In the genomic region with DNA sequence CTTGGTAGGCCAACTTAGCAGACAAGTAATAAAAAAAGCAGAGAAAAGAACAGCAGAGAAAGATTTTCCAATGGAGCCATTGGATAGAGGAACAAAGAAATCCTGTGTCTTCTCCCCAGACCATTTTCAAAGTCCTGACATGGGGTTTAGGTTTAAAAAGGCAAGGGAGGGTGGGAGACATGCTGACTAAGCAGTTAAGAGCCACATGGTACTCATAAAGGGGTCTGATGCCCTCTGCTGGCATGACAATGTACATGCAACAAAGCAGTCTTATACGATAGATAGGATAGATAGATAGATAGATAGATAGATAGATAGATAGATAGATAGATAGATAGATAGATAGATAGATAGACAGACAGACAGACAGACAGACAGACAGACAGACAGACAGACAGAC, we compare ENCODE assay signal across 7 mouse cellular contexts. TPM values are rescaled to one million over a fixed set of nuclear protein-coding genes. Genes with fewer than 3 reads are reported as not detected.
A peak's percentile ranks its signal among the peaks of the same experiment; 100 is the strongest.
DNase-seq lines count a peak whose midpoint lies in the region; ATAC-seq and TF ChIP-seq lines count a peak whose summit lies in the region.

No protein-coding gene starts in this region.

- no peaks in the 10 kb centered on the region for H3K4me1 ChIP-seq in liver, postnatal 0 days (ENCODE audit: insufficient read depth)

- no peak overlapping the region for H3K4me3 ChIP-seq in liver, postnatal 0 days (ENCODE audit: low read depth, low read length)

- no peaks in the 10 kb centered on the region for H3K36me3 ChIP-seq in liver, postnatal 0 days (replicated peaks; ENCODE audit: insufficient read depth, low read length)

- H3K9me3 ChIP-seq in liver, postnatal 0 days (ENCODE audit: low read length): no peaks in the 10 kb centered on the region

- intact Hi-C loops in left cerebral cortex, postnatal 4 days (cut with DNase I): loop anchor here (5.0 kb wide), 1 partner anchor 1620 kb away; no protein-coding TSS in a partner anchor

- no peak overlapping the region for H3K27ac ChIP-seq in liver, postnatal 0 days (ENCODE audit: low read depth)

- TF ChIP-seq EP300 in liver, postnatal 0 days (IDR thresholded peaks at IDR 0.05; ENCODE audit: low read depth): no peak

- no peak overlapping the region for H3K9ac ChIP-seq in liver, postnatal 0 days (replicated peaks)

- DNase-seq in left cerebral cortex, postnatal 4 days: peak; percentile 24
- DNase-seq in left cerebral cortex, adult 11 months (ENCODE audit: low spot score): no peak
- DNase-seq in R1 (ENCODE audit: low read depth, low spot score): peak; percentile 82
- DNase-seq in liver, postnatal 0 days: no peak
- DNase-seq in adipocyte (ENCODE audit: low spot score): no peak
- DNase-seq in c-Kit-positive CD71-positive TER-119-positive erythroid progenitor cells, embryonic 14.5 days (ENCODE audit: low spot score): no peak

- WGBS in liver, postnatal 0 days (ENCODE audit: insufficient replicate concordance): 26% methylated on average over 1 of the region's 1 CpGs

- H3K27me3 ChIP-seq in liver, postnatal 0 days (ENCODE audit: insufficient read depth, low read length): no peaks in the 10 kb centered on the region

- TF ChIP-seq CTCF in liver, postnatal 0 days (IDR thresholded peaks at IDR 0.05; ENCODE audit: low read depth): peak; percentile 52

- H3K4me2 ChIP-seq in liver, postnatal 0 days (ENCODE audit: low read depth, low read length): no peak overlapping the region

- peak; percentile 57 for ATAC-seq in CD4-positive, CD25-positive, alpha-beta regulatory T cell, adult 4 months
- ATAC-seq in liver, postnatal 0 days: no peak

RNA-seq across cellular contexts. Expression of gene Hmgxb4, which starts 15.7 kb away (rescaled TPM):
- 10 to 100 TPM; 43.8 to 45.7 TPM for total RNA-seq in left cerebral cortex, postnatal 4 days (2021)
- 10 to 100 TPM; 34.7 to 52.0 TPM for polyA plus RNA-seq in CD4-positive, CD25-positive, alpha-beta regulatory T cell, adult 4 months (2017; shearing (Covaris generic))
- polyA plus RNA-seq in liver, postnatal 0 days (2015; fragmentation: Nextera tagmentation; extraction: Ambion mirVana): 5.5 and 6.6 TPM in 2 replicates

RNA-seq across cellular contexts. Expression of gene Tom1, which starts 56.1 kb away (rescaled TPM):
- 10 to 100 TPM; 22.3 to 25.0 TPM for total RNA-seq in left cerebral cortex, postnatal 4 days (2021)
- 10 to 100 TPM; 14.1 to 14.6 TPM for polyA plus RNA-seq in CD4-positive, CD25-positive, alpha-beta regulatory T cell, adult 4 months (2017; shearing (Covaris generic))
- polyA plus RNA-seq in liver, postnatal 0 days (2015; fragmentation: Nextera tagmentation; extraction: Ambion mirVana): 16.6 and 17.9 TPM in 2 replicates

Comparison
In these comparisons a context has a peak if more than half of its experiments do, and no peak if none do; other contexts are left out.
1. DNase-seq: peak in left cerebral cortex, postnatal 4 days (single experiment) and R1 (single experiment); none in left cerebral cortex, adult 11 months (single experiment), liver, postnatal 0 days (single experiment), adipocyte (single experiment) and c-Kit-positive CD71-positive TER-119-positive erythroid progenitor cells, embryonic 14.5 days (single experiment).